Mouse (Mus musculus): ENCODE measurements around the gene Frat1.

DNA sequence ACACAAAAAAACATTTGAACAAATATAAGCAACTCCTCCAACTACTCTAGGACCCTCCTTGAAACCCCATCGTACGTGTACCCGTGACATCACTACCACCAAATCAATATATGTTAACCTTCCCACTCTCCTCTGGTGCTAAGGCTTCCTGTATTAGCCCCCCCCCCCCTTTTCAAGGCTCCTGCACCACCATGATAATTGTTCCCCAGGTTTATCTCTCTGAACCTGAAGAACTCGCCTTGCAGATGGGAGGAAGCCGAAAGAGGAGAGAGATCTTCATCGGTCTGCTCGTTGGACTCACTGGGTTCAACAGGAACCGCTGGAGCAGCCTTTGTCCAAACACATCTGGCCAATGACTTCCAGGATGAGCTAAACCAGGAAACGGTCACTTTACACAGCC lies 22.3 kb upstream of the Frat1 start:
- TF ChIP-seq CTCF (IDR thresholded peaks at IDR 0.05; ENCODE audit: extremely low read depth, insufficient read length, insufficient replicate concordance, low read depth, low read length) (no peak), POLR2A (IDR thresholded peaks at IDR 0.05; ENCODE audit: low read depth, low read length) (no peak)
